Mouse (Mus musculus) megakaryocyte progenitor cell, adult 5-6 weeks (primary cell): ENCODE results near the gene Chrm1. TPM values are rescaled to one million over a fixed set of nuclear protein-coding genes. Genes with fewer than 3 reads are reported as not detected.
"Not testable (repeated sequence)": the region's sequence is repeated elsewhere in the genome, so short reads cannot be mapped to it uniquely, and the experiment has no call there.

ENCODE experiments used
- ATAC-seq: replicated peaks from 2 replicates; pipeline ENCODE4 v1.8.0; 2016; ENCODE audit warnings: mild to moderate bottlenecking, moderate TSS enrichment, inconsistent platforms; ENCODE audit not compliant: poor library complexity
- total RNA-seq, 2 experiments: library from RNA; stranded (forward) in 1 of 2; stranded (reverse) in 1 of 2; fragments of 157-497, 149-512 nt in 1 of 2; fragments of 200-1000 nt in 1 of 2; gene quantifications; 2 replicates each; pipeline versions ENCODE4 v1.2.3 to v1.2.4; 2015 to 2017

Chrm1 gene
- total RNA-seq, 2 experiments from 2014 or later = 0.02 TPM; not detected in 1

DNA sequence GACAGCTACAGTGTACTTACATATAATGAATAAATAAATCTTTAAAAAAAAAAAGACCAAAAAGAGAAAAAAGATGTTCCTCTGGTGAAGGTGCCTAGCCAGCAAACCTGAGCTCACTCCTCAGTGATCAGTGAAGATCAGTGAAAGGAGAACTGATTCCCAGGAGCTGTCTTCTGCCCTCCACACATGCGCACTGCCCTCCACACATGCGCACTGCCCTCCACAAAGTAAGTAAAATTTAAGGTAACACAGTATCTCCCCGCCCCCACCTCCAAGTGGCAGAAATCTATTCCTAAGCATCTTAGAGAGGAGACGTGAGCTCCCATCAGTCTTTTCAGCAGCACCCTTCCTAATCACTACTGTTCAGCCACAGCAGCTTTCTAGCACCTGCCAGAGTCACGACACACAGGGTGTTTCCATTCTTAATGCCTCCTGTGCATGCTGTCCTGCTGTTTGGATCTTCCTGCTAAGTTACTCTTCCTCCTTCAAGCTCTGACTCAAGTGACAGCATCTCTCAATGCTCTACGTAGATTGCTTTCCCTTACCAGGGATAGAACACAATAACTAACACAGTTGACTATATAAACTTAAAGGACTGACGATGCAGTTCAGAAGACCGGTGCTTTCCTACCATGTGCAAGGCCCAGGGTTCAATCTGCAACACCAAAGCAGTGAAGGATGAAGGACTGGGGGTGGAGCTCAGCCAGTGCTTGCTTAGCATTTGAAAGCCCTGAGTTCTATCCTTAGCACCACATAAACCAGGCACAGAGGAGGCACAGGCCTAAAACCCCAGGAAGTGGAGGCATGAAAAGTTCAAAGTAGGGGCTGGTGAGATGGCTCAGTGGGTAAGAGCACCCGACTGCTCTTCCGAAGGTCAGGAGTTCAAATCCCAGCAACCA lies 52.5 kb downstream of the Chrm1 start:
- ATAC-seq = no peak

DNA sequence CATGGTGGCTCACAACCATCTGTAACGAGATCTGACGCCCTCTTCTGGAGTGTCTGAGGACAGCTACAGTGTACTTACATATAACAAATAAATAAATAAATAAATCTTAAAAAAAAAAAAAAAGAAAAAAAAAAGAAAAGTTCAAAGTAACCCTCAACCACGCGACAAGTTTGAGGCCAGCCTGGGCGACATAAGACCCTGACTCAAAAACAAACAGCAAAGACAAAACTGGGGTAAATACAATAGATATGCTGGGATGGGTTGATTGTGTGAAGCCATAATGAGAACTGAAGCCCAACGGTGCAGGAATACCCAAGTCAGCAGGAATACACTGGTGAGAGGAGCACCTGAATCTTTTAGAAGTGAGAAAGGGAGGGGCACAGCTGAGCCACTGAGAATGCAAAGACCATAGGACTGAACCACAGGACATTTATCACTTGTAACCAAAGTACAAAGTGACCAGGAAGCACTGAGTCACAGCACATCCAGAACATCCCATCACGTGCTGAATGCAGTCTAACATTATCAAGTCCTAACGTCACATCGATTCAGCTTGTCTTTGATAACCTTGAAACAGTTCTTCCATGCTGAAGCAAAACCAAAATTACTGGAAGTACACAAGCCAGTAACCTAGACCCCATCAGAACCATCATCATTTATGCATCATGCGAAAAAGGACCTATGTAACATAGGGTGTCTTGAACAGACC lies 53.3 kb downstream of the Chrm1 start:
- no peak for ATAC-seq

DNA sequence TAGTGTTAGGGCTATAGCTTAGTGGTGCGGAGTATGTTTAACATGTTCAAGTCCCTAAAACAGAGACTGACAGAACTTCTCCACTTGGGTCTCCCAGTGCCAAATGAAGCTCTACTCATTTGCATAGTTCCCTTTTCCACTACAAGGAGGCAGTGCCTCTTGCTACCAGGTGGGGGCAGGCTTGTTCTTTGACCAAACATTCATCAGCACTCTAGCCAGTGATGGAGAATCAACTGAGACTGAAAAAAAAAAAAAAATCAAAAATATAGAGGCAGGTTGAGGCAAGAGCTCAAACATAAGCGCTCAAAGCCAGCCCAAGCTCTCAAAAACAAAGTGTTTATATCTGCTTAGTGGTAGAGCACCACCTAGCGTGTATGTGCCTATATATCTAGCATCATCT lies 54.8 kb downstream of the Chrm1 start:
- ATAC-seq = peak; percentile 40

DNA sequence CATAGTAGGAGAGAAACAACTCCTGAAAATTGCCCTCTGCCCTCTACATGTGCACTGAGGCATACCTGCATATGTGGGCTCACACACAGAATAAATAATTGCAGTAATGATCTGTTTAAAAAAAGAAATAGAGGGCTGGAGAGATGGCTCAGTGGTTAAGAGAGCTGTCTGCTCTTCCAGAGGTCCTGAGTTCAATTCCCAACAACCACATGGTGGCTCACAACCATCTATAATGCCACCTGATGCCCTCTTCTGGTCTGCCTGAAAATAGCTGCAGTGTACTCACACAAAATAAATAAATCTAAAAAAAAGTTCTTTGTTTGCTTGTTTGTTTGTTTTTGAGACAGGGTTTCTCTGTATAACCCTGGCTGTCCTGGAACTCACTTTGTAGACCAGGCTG lies 55.4 kb downstream of the Chrm1 start:
- ATAC-seq = not testable (repeated sequence)

DNA sequence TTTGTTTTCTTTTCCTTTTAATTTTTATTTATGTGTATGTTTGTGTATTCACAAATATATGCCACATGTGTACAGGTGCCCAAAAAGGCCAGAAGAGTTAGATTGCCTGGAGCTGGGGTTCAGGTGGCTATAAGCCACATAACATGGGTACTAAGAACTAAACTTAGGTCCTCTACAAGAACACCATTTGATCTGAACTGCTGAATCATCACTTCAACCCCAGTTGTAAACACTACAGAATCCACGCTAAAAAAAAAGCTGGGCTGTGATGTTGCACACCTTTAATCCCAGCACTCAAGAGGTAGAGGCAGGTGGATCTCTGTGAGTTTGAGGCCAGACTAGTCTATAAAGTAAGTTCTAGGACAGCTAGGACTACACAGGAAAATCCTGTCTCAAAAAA lies 57.8 kb downstream of the Chrm1 start:
- no peak for ATAC-seq

DNA sequence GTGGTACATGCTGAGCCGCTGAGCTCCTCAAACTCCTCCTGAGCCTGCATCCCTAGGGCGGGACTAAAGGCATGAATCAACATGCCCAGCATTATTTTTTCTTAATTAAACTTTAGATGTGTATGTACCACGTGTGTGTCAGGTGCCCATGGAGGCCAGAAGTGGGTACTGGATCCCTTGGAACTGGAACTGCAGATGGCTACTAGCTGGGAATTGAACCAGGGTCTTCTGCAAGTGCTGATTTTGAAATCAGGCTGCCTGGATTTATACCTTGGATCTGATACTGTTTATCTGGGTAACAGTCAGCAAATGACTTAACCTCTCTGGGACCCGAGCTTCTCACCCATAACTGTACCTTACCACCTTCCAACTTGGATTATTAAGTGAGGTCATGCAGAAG lies 58.4 kb downstream of the Chrm1 start:
- no peak for ATAC-seq

DNA sequence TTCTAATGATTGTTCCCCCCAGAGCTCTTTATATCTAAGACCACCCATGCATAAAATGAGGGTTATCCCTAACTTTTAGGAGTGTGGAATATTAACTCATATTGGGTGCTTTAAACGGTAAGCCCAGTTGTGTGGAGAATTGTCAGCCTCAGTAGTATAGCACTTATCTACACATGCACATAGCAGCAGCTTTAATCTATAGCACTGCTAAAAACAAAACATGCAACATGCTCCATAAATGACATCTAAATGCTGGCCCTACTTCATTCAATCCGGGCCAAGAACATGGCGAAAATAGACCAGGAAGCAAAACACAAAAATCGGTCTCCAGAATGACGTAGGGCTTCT lies 58.9 kb downstream of the Chrm1 start:
- ATAC-seq = no peak

DNA sequence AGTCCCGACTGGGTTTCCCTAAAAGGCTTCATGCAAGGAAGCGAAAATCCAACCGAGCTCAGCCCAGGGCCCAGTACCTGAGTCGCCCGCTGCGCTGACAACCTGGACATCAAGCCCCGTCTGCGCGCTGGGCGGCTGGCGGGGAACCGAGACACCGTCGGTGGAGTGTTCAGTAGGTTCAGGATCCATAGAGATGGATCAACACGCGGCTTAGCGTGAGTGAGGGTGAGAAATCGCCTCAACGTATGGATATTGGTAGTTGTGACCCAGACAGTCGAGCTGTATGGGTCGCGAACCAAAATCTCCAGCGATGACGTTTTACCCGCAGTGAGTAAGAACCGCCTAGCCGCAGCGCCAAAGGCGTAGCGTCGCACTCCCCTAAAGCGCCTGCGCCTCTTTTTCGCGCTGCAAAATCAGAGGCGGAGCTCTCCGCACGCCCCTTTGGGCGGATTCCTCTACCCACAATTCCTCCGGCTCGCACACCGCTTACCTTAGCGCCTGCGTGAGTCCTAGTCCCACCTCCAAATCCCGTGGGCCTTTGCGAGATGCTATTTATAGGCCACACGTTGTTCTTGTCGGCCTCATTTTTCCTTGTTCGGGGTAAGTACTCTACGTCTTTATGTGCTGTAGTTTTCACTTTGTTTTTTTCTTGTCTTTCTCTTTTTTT lies 59.5 kb downstream of the Chrm1 start, which contains the start of gene Slc3a2:
Gene Slc3a2 (minus strand): TSS at position 463 of the 667 bp plus-strand sequence.
- ATAC-seq = peak; percentile 76

DNA sequence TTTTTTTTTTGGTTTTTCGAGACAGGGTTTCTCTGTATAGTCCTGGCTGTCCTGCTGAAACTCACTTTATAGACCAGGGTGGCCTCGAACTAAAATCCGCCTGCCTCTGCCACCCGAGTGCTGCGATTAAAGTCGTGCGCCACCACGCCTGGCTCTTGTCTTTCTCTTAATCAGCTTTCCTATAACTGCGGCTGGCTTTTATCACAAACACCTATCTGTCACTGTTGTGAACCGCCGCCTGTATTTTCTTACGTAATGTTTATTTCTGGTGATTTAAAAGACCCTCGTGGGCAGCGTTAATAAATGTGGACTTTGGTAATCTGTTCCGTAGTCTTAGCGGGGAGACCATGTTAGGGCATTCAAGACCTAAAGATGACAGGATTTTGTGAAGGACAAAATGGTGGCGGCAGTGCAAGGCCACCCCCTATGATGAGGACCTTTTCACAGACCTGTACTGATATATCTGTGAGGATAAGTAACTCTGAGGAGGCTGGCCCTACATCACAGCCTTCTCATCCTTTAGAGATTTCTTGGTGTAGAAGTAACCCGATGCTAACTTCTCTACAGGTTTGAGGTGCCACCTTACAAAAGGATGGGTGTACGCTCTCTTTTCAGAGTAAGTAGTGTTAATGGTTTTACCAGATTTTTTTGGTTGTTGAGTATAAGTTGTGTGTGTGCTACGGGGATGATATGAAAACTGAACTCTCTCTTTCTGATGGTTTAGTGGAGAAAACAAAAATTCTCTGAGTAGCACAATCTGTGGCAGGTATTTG lies 60.2 kb downstream of the Chrm1 start:
- ATAC-seq = peak; percentile 10; the same call in 1 of the 2 replicates

DNA sequence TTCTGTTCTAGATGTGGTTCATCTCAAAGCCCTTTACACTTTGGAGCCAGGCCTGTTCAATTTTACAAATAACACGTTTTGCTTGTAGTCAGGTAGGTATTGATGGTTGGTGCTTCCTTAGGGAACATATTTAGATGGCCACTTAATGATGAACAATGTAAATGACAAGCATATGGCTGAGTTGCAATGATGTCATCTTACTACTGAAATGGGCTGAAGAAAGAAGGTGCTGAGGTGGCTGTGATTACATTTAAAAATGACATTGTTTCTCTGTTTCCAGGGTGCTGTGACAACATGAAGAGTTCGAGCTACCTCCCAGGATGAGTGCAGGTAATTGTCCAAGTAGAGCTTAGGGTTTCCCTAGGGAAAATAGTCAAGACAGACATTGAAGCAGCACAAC lies 60.8 kb downstream of the Chrm1 start:
- no peak for ATAC-seq

DNA sequence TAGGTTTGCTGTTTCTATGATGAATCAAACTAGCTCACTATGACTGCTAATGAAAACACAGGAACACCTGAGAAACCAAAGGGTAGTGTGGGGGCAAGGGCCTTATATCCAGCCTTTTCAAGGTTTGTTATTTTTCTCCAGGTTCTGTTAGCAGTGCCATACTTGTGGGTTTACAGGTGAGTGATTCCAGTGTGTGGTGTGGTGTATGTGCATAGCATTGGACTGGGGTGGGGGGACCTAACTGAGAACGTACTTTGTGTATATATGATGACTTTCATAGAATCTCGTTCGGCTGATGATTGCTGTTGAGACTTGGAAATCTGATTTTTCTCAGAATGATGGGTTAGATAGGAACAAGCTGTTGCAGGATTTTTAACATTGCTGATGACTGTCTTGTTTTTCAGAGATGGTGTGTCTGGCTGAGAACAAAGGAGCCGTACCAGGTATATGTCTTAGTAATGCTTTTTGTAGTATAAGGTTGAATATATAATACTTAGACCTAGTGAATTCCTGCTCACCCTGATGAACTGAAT lies 61.6 kb downstream of the Chrm1 start:
- no peak for ATAC-seq

DNA sequence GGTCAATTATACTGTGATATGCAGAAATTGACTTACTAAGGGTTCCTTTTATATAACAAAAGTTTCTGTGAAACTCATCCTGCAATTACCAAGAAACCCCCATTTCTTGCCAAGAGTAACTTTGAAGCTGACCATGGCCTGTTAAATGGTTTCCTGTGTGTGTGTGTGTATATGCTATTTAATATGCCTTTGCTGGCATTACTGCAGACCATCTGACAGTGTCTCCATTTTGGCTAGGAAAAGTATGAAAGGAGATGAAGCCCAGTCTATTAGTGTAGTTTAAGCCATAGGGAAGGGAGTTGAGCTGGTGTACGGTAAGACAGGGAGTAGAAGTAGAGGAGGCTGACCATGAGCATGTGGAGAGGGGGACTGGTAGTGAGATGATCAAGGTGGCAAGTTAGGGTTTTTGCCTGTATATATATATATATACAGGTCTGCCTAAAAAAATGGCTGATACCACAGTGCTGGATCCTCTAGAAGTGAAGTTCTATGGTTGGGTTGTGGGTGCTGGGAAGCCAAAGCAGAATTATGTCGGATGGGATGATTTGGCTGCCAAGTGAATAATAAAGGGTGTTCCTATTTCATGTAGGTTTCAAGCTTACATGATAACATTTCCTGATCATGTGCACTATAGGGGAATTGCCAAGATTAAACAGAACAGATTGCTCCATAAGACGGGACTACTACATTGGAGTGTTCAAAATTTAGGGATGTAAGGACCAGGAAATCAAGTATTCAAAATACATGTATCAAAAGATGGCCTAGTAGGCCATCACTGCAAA lies 63.2 kb downstream of the Chrm1 start:
- no peak for ATAC-seq

DNA sequence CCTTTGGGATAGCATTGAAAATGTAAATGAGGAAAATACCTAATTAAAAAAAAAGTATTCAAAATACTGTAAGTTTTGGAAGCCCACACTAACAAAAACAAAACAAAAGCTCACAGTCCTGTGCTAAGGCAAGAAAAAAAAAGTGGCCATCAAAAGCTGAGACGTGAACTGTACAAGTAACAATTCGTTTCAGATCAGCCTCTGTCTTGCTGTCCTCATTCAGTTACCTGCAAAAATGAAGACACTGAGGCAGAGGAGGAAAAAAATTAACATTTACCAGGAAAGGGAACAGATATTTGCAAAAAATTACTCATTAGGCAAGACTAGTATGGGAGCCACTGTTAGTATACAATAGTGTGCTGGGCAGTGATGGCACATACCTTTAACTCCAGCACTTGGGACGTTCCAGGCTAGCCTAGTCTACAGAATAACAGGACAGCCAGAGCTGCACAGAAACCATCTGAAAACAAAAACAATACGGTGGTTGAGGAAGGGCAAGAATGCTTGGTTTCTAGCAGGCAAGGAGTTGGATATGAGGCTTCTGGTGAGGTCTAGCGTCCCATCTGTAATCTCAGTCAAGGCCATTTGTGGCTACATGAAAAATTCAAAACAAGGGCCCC lies 64.0 kb downstream of the Chrm1 start:
- 0 out of 2 replicates have a peak, but pooled peaks have one; percentile 5 for ATAC-seq

DNA sequence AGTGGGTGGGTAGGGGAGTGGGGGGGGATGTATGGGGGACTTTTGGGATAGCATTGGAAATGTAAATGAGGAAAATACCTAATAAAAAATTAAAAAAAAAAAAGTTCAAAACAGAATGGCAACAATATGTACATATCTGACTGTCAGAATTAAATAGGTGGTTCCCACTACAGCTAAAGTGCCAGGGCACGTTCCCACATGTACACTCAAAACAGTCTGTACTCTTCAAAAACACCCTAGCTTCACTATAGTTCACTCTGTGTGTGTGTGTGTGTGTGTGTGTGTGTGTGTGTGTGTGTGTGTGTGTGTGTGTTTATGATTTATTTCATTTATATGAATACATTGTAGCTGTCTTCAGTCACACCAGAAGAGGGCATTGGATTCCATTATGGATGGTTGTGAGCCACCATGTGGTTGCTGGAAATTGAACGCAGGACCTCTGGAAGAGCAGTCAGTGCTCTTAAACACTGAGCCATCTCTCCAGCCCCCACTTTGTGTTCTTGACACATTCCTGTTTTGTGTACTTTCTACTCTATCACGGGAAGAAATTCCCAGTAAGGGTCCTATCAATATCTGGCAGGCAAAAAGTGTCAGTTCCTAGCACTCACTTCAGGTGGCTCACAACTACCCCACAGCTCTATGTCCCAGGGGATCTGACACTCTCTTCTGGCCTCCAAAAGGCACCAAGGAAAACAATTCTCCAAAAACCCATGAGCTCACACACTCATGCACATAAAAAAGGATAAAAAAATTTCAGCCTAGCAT lies 64.9 kb downstream of the Chrm1 start:
- not testable (repeated sequence) for ATAC-seq
